Mouse (Mus musculus): ENCODE measurements around the gene Mvb12b.

GRCm38 (mm10) chr2:33833902-33834301 is 53.8 kb downstream of the Mvb12b start:
- TF ChIP-seq ZNF384 (IDR thresholded peaks at IDR 0.05; ENCODE audit: low read depth, low read length) = no peak
- TF ChIP-seq HCFC1 (IDR thresholded peaks at IDR 0.05; ENCODE audit: borderline replicate concordance, insufficient read depth, low read length) = no peak
- TF ChIP-seq ZC3H11A (IDR thresholded peaks at IDR 0.05; ENCODE audit: borderline replicate concordance, low read depth, low read length) = no peak
- no peak for TF ChIP-seq MAFK (IDR thresholded peaks at IDR 0.05; ENCODE audit: insufficient read depth, low read depth, low read length)
